Mouse (Mus musculus) ES-Bruce4 (cell line): ENCODE results near the gene 4933428G20Rik.

ENCODE experiments used
- CTCF ChIP-seq: IDR thresholded peaks from one replicate; pipeline ENCODE4 v1.8.1; 2011; ENCODE audit warnings: low read depth, low read length
- POLR2A ChIP-seq: IDR thresholded peaks from one replicate; pipeline ENCODE4 v1.8.1; 2011; ENCODE audit warnings: low read length; ENCODE audit not compliant: insufficient read depth

- no peak for TF ChIP-seq CTCF
- TF ChIP-seq POLR2A = no peak
Observed at GRCm38 (mm10) chr11:97505784-97506183, 5.6 kb upstream of the 4933428G20Rik start.
